Mouse (Mus musculus) olfactory bulb, adult 2 months (tissue): Measurements from ENCODE around the gene Gm20509. TPM values are rescaled to one million over a fixed set of nuclear protein-coding genes. Genes with fewer than 3 reads are reported as not detected.
A peak's percentile ranks its signal among the peaks of the same experiment; 100 is the strongest.
"Not testable (repeated sequence)": the region's sequence is repeated elsewhere in the genome, so short reads cannot be mapped to it uniquely, and the experiment has no call there.

Experiments used
- H3K27ac ChIP-seq: fragments of 200-500 bp; 2 replicates; pipeline ENCODE4 v1.5.1; 2012; ENCODE audit warnings: low read depth, low read length; ENCODE audit not compliant: insufficient read depth
- H3K4me1 ChIP-seq: fragments of 200-500 bp; 2 replicates; pipeline ENCODE4 v1.6.1; 2012; ENCODE audit warnings: low read length; ENCODE audit not compliant: control insufficient read depth, insufficient read depth
- H3K4me3 ChIP-seq: fragments of 200-500 bp; 2 replicates; pipeline ENCODE4 v1.5.1; 2012; ENCODE audit warnings: mild to moderate bottlenecking, low read depth, low read length, moderate library complexity; ENCODE audit not compliant: insufficient read depth
- CTCF ChIP-seq: fragments of 200-500 bp; IDR thresholded peaks from 2 replicates; pipeline ENCODE4 v1.5.1; 2012; ENCODE audit warnings: low read depth, mild to moderate bottlenecking, low read length, moderate library complexity; ENCODE audit not compliant: insufficient read depth
- POLR2A ChIP-seq: fragments of 200-500 bp; IDR thresholded peaks from 2 replicates; pipeline ENCODE4 v1.6.1; 2012; ENCODE audit warnings: mild to moderate bottlenecking, low read depth, low read length, moderate library complexity; ENCODE audit not compliant: insufficient read depth
- WGBS: fragments of 180-500 bp; shearing (Covaris S2); methylation state at CpG from one replicate; pipeline ENCODE4 v1.1.7; 2018; 5-methylcytosine and 5-hydroxymethylcytosine counted together
- polyA plus RNA-seq: library from polyadenylated mRNA; stranded (reverse); fragments of >200 nt; gene quantifications from 2 replicates; pipeline ENCODE4 v1.2.4, GENCODE M21; 2012; ENCODE audit warnings: low replicate concordance; ENCODE audit not compliant: missing spikeins, insufficient read depth, insufficient read length

The Gm20509 gene
- polyA plus RNA-seq, 1 experiment = not detected

GRCm38 (mm10) chr9:73091747-73092146 is 10.5 kb upstream of the Gm20509 start:
- peaks cover 4% of the 10 kb centered on the region for H3K4me1 ChIP-seq
- WGBS = 0% methylated on average over 1 of the region's 1 CpGs

DNA sequence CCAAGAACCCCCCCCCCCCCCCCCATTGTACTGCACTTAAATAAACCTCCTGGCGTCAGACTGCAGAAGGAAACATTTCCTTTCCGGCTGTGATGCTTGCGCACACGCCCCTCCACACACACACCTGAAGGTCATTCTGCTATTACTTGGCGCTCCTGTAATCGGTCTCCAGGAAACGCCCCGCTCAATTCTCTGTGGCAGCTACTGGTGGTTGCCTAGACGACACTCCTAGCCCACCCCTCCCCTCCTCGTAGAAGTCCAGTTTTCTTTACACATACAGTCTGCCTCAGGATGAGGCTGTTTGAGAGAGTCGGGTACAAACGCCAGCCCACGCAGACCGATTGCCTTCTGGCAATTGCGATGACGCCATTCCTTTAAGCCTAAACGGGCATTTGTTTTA is 7.7 kb upstream of the Gm20509 start:
- WGBS = 25% methylated on average over 17 of the region's 17 CpGs
- peak overlapping the region; percentile 27 for H3K4me3 ChIP-seq

More at GRCm38 (mm10) chr9:73091747-73092146, 10.5 kb upstream of the Gm20509 start:
- TF ChIP-seq CTCF = no peak
- no peak for TF ChIP-seq POLR2A
- Histone ChIP-seq H3K27ac (no peak overlapping the region), H3K4me3 (no peak overlapping the region)

DNA sequence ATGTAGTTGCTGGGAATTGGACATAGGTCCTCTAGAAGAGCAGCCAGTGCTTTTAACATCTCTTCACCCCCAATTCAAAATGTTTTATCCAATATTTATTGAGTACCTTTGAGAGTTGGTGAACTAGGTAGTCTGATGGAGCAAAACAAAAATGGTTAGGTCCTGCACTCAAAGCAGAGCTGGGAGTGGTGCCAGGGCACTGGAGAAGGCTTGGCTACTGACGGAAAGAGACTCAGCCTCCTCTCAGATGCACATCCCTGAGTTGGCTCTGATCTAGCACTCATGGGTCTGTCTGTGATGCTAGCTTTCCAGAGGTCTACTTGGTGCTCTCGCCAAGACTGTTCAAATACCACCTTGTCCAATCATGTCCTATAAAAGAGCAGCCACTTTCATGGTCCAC is 4.4 kb upstream of the Gm20509 start:
- Histone ChIP-seq H3K4me3 (no peak overlapping the region), H3K4me1 (peaks cover 4% of the 10 kb centered on the region), H3K27ac (no peak overlapping the region)
- 73% methylated on average over 2 of the region's 2 CpGs for WGBS
- TF ChIP-seq POLR2A = no peak
- no peak for TF ChIP-seq CTCF

More for the DNA sequence above, 7.7 kb upstream of the Gm20509 start:
- peaks cover 4% of the 10 kb centered on the region for H3K4me1 ChIP-seq
- H3K27ac ChIP-seq = no peak overlapping the region
- TF ChIP-seq CTCF (no peak), POLR2A (no peak)

DNA sequence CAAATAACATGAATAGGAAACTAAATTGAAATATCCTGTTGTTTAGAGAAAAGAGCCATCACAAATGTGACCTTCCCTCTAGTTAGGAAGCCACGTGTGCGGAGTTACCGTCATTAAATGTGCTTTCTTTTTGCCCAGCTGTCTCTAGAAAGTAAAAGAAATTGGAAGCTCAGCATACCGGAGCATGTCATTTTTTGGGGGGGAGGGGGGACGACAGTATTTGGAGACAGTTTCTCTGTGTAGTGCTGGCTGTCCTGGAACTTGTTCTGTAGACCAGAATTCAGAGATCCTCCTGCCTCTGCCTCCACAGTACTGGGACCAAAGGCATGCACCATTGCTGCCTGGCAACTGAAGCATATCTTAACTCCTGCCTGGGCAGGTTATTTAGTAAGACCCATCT is 734 bp upstream of the Gm20509 start, which contains the start of gene Khdc3:
Gene Khdc3, plus strand, starts transcription at position 301 of the 400 bp plus-strand sequence.
- H3K27ac ChIP-seq = no peak within 1 kb of the TSS
- H3K4me1 ChIP-seq = peaks cover 8% of the 10 kb centered on the region
- 79% methylated on average over 5 of the region's 5 CpGs for WGBS
- H3K4me3 ChIP-seq = no peak within 1 kb of the TSS
- TF ChIP-seq CTCF (no peak), POLR2A (no peak)

DNA sequence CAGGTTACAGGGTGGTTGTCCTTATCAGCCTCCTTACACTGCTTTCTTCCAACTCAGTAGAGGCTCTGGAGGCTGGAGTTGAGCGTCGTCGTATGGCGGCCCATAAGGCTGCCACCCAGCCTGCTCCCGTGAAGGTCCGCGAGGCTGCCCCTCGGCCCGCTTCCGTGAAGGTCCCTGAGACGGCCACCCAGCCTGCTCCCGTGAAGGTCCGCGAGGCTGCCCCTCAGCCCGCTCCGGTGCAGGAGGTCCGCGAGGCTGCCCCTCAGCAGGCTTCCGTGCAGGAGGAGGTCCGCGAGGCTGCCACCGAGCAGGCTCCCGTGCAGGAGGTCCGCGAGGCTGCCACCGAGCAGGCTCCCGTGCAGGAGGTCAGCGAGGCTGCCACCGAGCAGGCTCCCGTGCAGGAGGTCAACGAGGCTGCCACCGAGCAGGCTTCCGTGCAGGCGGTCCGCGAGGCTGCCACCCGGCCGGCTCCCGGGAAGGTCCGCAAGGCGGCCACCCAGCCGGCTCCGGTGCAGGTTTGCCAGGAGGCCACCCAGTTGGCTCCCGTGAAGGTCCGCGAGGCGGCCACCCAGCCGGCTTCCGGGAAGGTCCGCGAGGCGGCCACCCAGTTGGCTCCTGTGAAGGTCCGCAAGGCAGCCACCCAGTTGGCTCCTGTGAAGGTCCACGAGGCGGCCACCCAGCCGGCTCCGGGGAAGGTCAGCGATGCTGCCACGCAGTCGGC is 1.0 kb downstream of the Gm20509 start:
- peak overlapping the region; percentile 28 for H3K4me3 ChIP-seq
- TF ChIP-seq CTCF = no peak
- TF ChIP-seq POLR2A = no peak
- WGBS = 6% methylated on average over 60 of the region's 60 CpGs
- no peak overlapping the region for H3K27ac ChIP-seq
- peaks cover 8% of the 10 kb centered on the region for H3K4me1 ChIP-seq

GRCm38 (mm10) chr9:73103880-73104198 is 1.6 kb downstream of the Gm20509 start:
- no peak for TF ChIP-seq CTCF
- no peak for TF ChIP-seq POLR2A
- H3K27ac ChIP-seq = no peak overlapping the region
- peak overlapping the region; percentile 28; the same call in 1 of the 2 replicates for H3K4me3 ChIP-seq
- WGBS = 36% methylated on average over 5 of the region's 5 CpGs
- H3K4me1 ChIP-seq = peaks cover 8% of the 10 kb centered on the region

- WGBS = 50% methylated on average over 1 of the region's 1 CpGs
- TF ChIP-seq CTCF (no peak), POLR2A (no peak)
- Histone ChIP-seq H3K4me1 (peaks cover 8% of the 10 kb centered on the region), H3K4me3 (no peak overlapping the region), H3K27ac (no peak overlapping the region)
Measured at GRCm38 (mm10) chr9:73105141-73105540, 2.9 kb downstream of the Gm20509 start.

- Histone ChIP-seq H3K27ac (no peak overlapping the region), H3K4me3 (no peak overlapping the region), H3K4me1 (peaks cover 8% of the 10 kb centered on the region)
- TF ChIP-seq CTCF (no peak), POLR2A (no peak)
Measured at GRCm38 (mm10) chr9:73105771-73106170, 3.5 kb downstream of the Gm20509 start.

- peaks cover 6% of the 10 kb centered on the region for H3K4me1 ChIP-seq
- WGBS = under 1% methylated on average over 64 of the region's 64 CpGs
- TF ChIP-seq POLR2A (no peak), CTCF (no peak)
- H3K4me3 ChIP-seq = peak within 1 kb of the TSS; percentile 81
- H3K27ac ChIP-seq = peak within 1 kb of the TSS; percentile 12
Measured at GRCm38 (mm10) chr9:73112919-73113906, 10.9 kb downstream of the Gm20509 start, which contains the start of gene Rsl24d1. Gene Rsl24d1 (plus strand): TSS chr9:73113426.

DNA sequence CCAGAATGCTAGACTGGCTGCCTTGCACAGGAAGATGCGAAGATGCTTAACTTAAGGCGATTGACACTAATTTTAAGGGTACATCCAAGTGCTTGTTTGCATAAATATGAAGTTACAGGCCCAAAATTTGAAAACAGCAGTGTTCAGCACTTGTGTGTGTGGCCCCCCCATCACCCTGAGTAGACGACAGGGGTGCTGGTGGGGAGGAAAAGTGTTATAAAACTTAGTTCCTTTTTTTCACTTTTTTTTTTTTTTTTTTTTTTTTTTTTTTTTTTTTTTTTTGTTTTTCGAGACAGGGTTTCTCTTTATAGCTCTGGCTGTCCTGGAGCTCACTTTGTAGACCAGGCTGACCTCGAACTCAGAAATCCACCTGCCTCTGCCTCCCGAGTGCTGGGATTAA is 14.4 kb downstream of the Gm20509 start:
- not testable (repeated sequence) for H3K4me3 ChIP-seq, H3K27ac ChIP-seq, H3K4me1 ChIP-seq
- WGBS = 92% methylated on average over 5 of the region's 6 CpGs
